Mouse (Mus musculus): ENCODE measurements around the gene Pip4p1. TPM values are rescaled to one million over a fixed set of nuclear protein-coding genes. Genes with fewer than 3 reads are reported as not detected.
"Not testable (repeated sequence)": the region's sequence is repeated elsewhere in the genome, so short reads cannot be mapped to it uniquely, and the experiment has no call there.

Pip4p1 gene
- polyA plus RNA-seq (2015; fragmentation: Nextera tagmentation; extraction: Ambion mirVana) = 32.5 and 37.9 TPM in 2 replicates

- Histone ChIP-seq H3K9ac (ENCODE audit: low read length) (peak within 1 kb of the TSS; percentile 99), H3K27me3 (ENCODE audit: control insufficient read depth, insufficient read depth, low read length) (no peaks in the 10 kb centered on the region), H3K9me3 (replicated peaks; ENCODE audit: control insufficient read depth, low read length) (no peaks in the 10 kb centered on the region), H3K36me3 (ENCODE audit: control insufficient read depth, insufficient read depth) (peaks cover 28% of the 10 kb centered on the region), H3K4me2 (ENCODE audit: low read depth, low read length) (peak within 1 kb of the TSS; percentile 89), H3K27ac (ENCODE audit: low read length) (peak within 1 kb of the TSS; percentile 88), H3K4me1 (ENCODE audit: control insufficient read depth, insufficient read depth, low read length) (peaks cover 15% of the 10 kb centered on the region), H3K4me3 (ENCODE audit: low read length) (peak within 1 kb of the TSS; percentile 100)
- under 1% methylated on average over 68 of the region's 68 CpGs for WGBS
- ATAC-seq (replicated peaks; ENCODE audit: extremely low read depth, insufficient read depth, low FRiP score) = peak; percentile 99
These were observed at the start of gene Pip4p1, which contains the start of gene Pnp for GRCm38 (mm10) chr14:50930754-50931492. Gene Pip4p1, minus strand, starts transcription at chr14:50930856. Gene Pnp, plus strand, starts transcription at chr14:50931082.

- Histone ChIP-seq H3K27me3 (ENCODE audit: control insufficient read depth, insufficient read depth, low read length) (no peaks in the 10 kb centered on the region), H3K9me3 (replicated peaks; ENCODE audit: control insufficient read depth, low read length) (no peaks in the 10 kb centered on the region), H3K27ac (ENCODE audit: low read length) (no peak overlapping the region), H3K4me1 (ENCODE audit: control insufficient read depth, insufficient read depth, low read length) (peaks cover 5% of the 10 kb centered on the region; the same call in 1 of the 2 replicates), H3K9ac (ENCODE audit: low read length) (no peak overlapping the region), H3K36me3 (ENCODE audit: control insufficient read depth, insufficient read depth) (no peaks in the 10 kb centered on the region), H3K4me2 (ENCODE audit: low read depth, low read length) (no peak overlapping the region), H3K4me3 (ENCODE audit: low read length) (no peak overlapping the region)
- no peak for ATAC-seq (replicated peaks; ENCODE audit: extremely low read depth, insufficient read depth, low FRiP score)
These were observed 49.0 kb upstream of the Pip4p1 start for GRCm38 (mm10) chr14:50979631-50980030.

GRCm38 (mm10) chr14:50978451-50978850 is 47.8 kb upstream of the Pip4p1 start:
- not testable (repeated sequence) for ATAC-seq (replicated peaks; ENCODE audit: extremely low read depth, insufficient read depth, low FRiP score); H3K9me3 ChIP-seq (replicated peaks; ENCODE audit: control insufficient read depth, low read length); H3K4me3 ChIP-seq (ENCODE audit: low read length); H3K27me3 ChIP-seq (ENCODE audit: control insufficient read depth, insufficient read depth, low read length); H3K36me3 ChIP-seq (ENCODE audit: control insufficient read depth, insufficient read depth); H3K4me2 ChIP-seq (ENCODE audit: low read depth, low read length); H3K27ac ChIP-seq (ENCODE audit: low read length); H3K9ac ChIP-seq (ENCODE audit: low read length); H3K4me1 ChIP-seq (ENCODE audit: control insufficient read depth, insufficient read depth, low read length)
- WGBS = 87% methylated on average over 6 of the region's 6 CpGs

- ATAC-seq (replicated peaks; ENCODE audit: extremely low read depth, insufficient read depth, low FRiP score) = no peak; the same call in 1 of the 2 replicates
- Histone ChIP-seq H3K9ac (ENCODE audit: low read length) (0 out of 2 replicates have a peak overlapping the region, but pooled peaks have one; percentile 12), H3K4me3 (ENCODE audit: low read length) (no peak overlapping the region), H3K27me3 (ENCODE audit: control insufficient read depth, insufficient read depth, low read length) (no peaks in the 10 kb centered on the region), H3K4me1 (ENCODE audit: control insufficient read depth, insufficient read depth, low read length) (peaks cover 5% of the 10 kb centered on the region; the same call in 1 of the 2 replicates), H3K9me3 (replicated peaks; ENCODE audit: control insufficient read depth, low read length) (no peaks in the 10 kb centered on the region), H3K4me2 (ENCODE audit: low read depth, low read length) (peak overlapping the region; percentile 27; the same call in 1 of the 2 replicates), H3K36me3 (ENCODE audit: control insufficient read depth, insufficient read depth) (no peaks in the 10 kb centered on the region), H3K27ac (ENCODE audit: low read length) (0 out of 2 replicates have a peak overlapping the region, but pooled peaks have one; percentile 5)
- WGBS = 25% methylated on average over 9 of the region's 9 CpGs
These were observed 46.0 kb upstream of the Pip4p1 start for GRCm38 (mm10) chr14:50976674-50977073.

GRCm38 (mm10) chr14:50975001-50975400 is 44.3 kb upstream of the Pip4p1 start:
- Histone ChIP-seq H3K36me3 (ENCODE audit: control insufficient read depth, insufficient read depth) (no peaks in the 10 kb centered on the region), H3K27me3 (ENCODE audit: control insufficient read depth, insufficient read depth, low read length) (no peaks in the 10 kb centered on the region), H3K4me2 (ENCODE audit: low read depth, low read length) (no peak overlapping the region), H3K9me3 (replicated peaks; ENCODE audit: control insufficient read depth, low read length) (no peaks in the 10 kb centered on the region), H3K4me1 (ENCODE audit: control insufficient read depth, insufficient read depth, low read length) (peaks cover 4% of the 10 kb centered on the region), H3K9ac (ENCODE audit: low read length) (no peak overlapping the region), H3K4me3 (ENCODE audit: low read length) (no peak overlapping the region), H3K27ac (ENCODE audit: low read length) (no peak overlapping the region)
- ATAC-seq (replicated peaks; ENCODE audit: extremely low read depth, insufficient read depth, low FRiP score) = no peak
- WGBS = 46% methylated on average over 5 of the region's 5 CpGs

- Histone ChIP-seq H3K36me3 (ENCODE audit: control insufficient read depth, insufficient read depth) (no peaks in the 10 kb centered on the region), H3K4me3 (ENCODE audit: low read length) (no peak overlapping the region), H3K9me3 (replicated peaks; ENCODE audit: control insufficient read depth, low read length) (no peaks in the 10 kb centered on the region), H3K27ac (ENCODE audit: low read length) (no peak overlapping the region), H3K4me1 (ENCODE audit: control insufficient read depth, insufficient read depth, low read length) (peaks cover 8% of the 10 kb centered on the region), H3K27me3 (ENCODE audit: control insufficient read depth, insufficient read depth, low read length) (no peaks in the 10 kb centered on the region), H3K9ac (ENCODE audit: low read length) (no peak overlapping the region), H3K4me2 (ENCODE audit: low read depth, low read length) (no peak overlapping the region)
- WGBS = 39% methylated on average over 4 of the region's 4 CpGs
- no peak for ATAC-seq (replicated peaks; ENCODE audit: extremely low read depth, insufficient read depth, low FRiP score)
These were observed 43.0 kb upstream of the Pip4p1 start for GRCm38 (mm10) chr14:50973700-50974099.

- H3K4me2 ChIP-seq (ENCODE audit: low read depth, low read length); H3K27me3 ChIP-seq (ENCODE audit: control insufficient read depth, insufficient read depth, low read length); H3K9ac ChIP-seq (ENCODE audit: low read length); H3K4me3 ChIP-seq (ENCODE audit: low read length); H3K4me1 ChIP-seq (ENCODE audit: control insufficient read depth, insufficient read depth, low read length); H3K36me3 ChIP-seq (ENCODE audit: control insufficient read depth, insufficient read depth); H3K27ac ChIP-seq (ENCODE audit: low read length); ATAC-seq (replicated peaks; ENCODE audit: extremely low read depth, insufficient read depth, low FRiP score); H3K9me3 ChIP-seq (replicated peaks; ENCODE audit: control insufficient read depth, low read length): not testable (repeated sequence)
- 87% methylated on average over 5 of the region's 5 CpGs for WGBS
These were observed 42.4 kb upstream of the Pip4p1 start for GRCm38 (mm10) chr14:50973054-50973453.

GRCm38 (mm10) chr14:50970822-50971221 is 40.2 kb upstream of the Pip4p1 start:
- Histone ChIP-seq H3K27me3 (ENCODE audit: control insufficient read depth, insufficient read depth, low read length) (no peaks in the 10 kb centered on the region), H3K27ac (ENCODE audit: low read length) (no peak overlapping the region), H3K9me3 (replicated peaks; ENCODE audit: control insufficient read depth, low read length) (no peaks in the 10 kb centered on the region), H3K4me2 (ENCODE audit: low read depth, low read length) (no peak overlapping the region), H3K36me3 (ENCODE audit: control insufficient read depth, insufficient read depth) (no peaks in the 10 kb centered on the region), H3K4me3 (ENCODE audit: low read length) (no peak overlapping the region), H3K4me1 (ENCODE audit: control insufficient read depth, insufficient read depth, low read length) (peaks cover 6% of the 10 kb centered on the region; the same call in 1 of the 2 replicates), H3K9ac (ENCODE audit: low read length) (no peak overlapping the region)
- no peak for ATAC-seq (replicated peaks; ENCODE audit: extremely low read depth, insufficient read depth, low FRiP score)
- 62% methylated on average over 1 of the region's 1 CpGs for WGBS

All from heart, embryonic 16.5 days (tissue).